Mouse (Mus musculus): ENCODE measurements around the gene Scyl2. TPM values are rescaled to one million over a fixed set of nuclear protein-coding genes. Genes with fewer than 3 reads are reported as not detected.

Scyl2 gene
- polyA plus RNA-seq, 1 experiment from 2014 or later, result 8.5 TPM

Other genes starting within 250 kb of the Scyl2 start
- gene Gas2l3, start 242.3 kb downstream of the Scyl2 start, polyA plus RNA-seq (2016; fragmentation: Nextera tagmentation; extraction: Ambion mirVana), result 14.7 and 15.4 TPM in 2 replicates
- gene Nr1h4, start 152.7 kb downstream of the Scyl2 start, polyA plus RNA-seq (2016; fragmentation: Nextera tagmentation; extraction: Ambion mirVana), result not detected in 2 replicates
- 0.07 TPM in 1 of 2 replicates, not detected in the other for gene Slc17a8, start 65.0 kb downstream of the Scyl2 start, polyA plus RNA-seq (2016; fragmentation: Nextera tagmentation; extraction: Ambion mirVana)
- 37.5 and 38.3 TPM in 2 replicates for gene Actr6, start 46.0 kb upstream of the Scyl2 start, polyA plus RNA-seq (2016; fragmentation: Nextera tagmentation; extraction: Ambion mirVana)
- gene Uhrf1bp1l, start 58.7 kb upstream of the Scyl2 start, polyA plus RNA-seq (2016; fragmentation: Nextera tagmentation; extraction: Ambion mirVana), result 31.2 and 33.3 TPM in 2 replicates
- 2.8 and 3.1 TPM in 2 replicates for gene Anks1b, start 187.2 kb upstream of the Scyl2 start, polyA plus RNA-seq (2016; fragmentation: Nextera tagmentation; extraction: Ambion mirVana)